Mouse (Mus musculus) liver, adult (tissue): ENCODE results near the gene Glrb.

Experiments used
- GATA4 ChIP-seq: IDR thresholded peaks from 2 replicates; pipeline ENCODE4 v1.6.1; 2014; ENCODE audit warnings: mild to moderate bottlenecking, low read length; ENCODE audit not compliant: insufficient replicate concordance

The Glrb gene

DNA sequence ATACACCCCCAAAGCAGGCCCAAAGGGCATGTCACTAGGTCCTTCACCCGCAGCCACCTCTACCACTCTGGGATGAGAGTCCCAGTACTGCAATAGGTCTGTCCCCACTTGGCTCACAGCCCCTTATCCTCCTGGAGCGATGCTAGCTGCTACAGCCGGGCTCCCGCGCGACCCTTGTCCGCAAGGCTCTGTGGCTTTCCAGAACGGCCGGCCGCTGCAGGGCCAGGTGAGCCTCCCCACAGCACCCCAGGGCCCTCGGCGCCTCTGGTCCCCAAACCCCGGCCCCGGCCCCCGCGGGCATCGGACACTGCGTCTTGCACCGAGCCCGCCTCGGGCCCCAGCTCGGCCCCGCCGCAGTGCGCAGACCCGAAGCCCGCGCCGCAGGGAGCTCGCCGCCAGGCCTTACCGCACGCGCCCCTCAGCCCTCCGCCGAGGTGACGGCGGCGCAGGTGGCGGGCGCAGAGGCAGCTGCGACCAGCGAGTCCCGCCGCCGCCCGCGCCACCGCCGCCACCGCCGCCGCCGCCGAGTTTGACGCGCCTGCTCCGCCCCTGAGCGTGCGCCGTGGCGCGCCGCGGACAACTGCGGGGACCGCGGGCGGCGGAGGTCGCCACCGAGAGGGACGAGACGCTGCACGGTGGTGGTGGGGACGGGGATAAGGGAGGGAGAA, at the start of gene Glrb:
Gene Glrb, minus strand, starts transcription at position 550 of the 668 bp plus-strand sequence.
- no peak for TF ChIP-seq GATA4

DNA sequence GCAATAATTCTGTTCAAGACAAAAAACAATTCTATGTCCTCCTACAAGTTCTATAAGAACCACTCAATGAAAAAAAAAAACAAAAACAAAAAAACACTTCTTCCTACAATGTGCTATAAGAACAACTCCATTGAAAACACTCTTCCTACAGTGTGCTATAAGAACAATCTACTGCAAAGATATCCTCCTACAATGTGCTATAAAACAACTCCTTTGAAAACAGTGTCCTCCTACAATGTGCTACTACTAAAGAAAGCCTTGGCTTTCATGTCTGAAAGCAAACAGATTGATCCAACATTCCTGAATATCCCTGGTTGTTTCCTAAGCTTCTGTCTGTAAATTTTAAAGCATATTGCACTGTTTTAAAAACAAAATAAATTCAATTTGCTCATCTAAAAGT, 46.5 kb upstream of the Glrb start:
- TF ChIP-seq GATA4 = no peak

- no peak for TF ChIP-seq GATA4
Observed at GRCm38 (mm10) chr3:80958591-80958990, 45.1 kb upstream of the Glrb start.

GRCm38 (mm10) chr3:80913779-80914284, 372 bp upstream of the Glrb start:
- no peak for TF ChIP-seq GATA4

DNA sequence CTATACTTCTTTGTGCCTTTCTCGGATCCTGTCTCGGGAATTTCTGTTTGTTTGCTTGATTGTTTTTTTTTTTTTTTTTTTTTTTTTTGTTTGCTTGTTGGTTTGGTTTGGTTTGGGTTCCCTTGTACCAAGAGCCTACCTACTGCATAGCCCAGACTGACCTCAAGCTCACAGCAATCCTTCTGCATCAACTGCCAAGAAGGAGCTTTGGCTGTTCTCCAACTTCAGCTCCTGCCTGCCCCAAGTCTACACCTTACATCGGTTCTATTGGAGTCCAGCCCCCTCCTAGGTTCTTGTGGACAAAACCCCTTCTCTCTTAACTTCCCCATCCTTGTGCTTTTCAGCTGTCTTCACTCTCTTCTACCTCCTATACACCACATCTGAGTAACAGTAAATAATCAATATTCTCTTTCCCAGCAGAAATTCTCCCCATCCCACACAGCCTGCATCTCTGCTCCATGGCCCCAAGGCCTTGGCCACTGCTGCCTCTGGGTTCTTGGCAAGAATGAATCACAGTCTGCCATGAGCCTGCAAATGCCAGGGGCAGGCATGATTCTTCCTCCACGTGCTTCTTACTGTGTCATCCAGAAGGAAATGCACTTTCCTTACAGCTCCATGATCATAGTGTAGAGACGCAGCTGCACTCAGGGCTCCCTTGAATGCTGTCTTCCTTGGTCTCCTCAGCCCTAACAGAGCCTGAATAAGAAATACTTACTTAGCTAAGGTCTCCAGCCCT, 18.5 kb downstream of the Glrb start:
- TF ChIP-seq GATA4 = no peak

DNA sequence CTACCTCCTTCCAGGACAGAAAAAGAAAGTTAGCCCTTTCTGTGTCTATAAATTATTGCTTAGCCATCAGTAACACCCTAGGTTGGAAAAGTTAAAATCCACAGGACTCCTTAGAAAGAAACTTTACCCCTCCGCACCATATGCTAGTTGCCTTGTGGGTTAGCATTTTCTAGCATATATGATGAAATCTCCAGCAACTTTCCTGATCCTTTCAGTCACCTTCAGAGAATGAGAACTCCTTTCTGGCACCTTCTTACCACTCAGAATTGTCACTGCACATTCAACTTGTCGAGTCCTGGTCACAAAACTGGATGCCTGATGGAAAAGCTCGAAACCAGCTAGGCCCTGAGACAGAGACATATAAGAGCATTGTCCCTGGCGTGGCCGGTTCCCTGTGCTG, 19.1 kb downstream of the Glrb start:
- no peak for TF ChIP-seq GATA4

DNA sequence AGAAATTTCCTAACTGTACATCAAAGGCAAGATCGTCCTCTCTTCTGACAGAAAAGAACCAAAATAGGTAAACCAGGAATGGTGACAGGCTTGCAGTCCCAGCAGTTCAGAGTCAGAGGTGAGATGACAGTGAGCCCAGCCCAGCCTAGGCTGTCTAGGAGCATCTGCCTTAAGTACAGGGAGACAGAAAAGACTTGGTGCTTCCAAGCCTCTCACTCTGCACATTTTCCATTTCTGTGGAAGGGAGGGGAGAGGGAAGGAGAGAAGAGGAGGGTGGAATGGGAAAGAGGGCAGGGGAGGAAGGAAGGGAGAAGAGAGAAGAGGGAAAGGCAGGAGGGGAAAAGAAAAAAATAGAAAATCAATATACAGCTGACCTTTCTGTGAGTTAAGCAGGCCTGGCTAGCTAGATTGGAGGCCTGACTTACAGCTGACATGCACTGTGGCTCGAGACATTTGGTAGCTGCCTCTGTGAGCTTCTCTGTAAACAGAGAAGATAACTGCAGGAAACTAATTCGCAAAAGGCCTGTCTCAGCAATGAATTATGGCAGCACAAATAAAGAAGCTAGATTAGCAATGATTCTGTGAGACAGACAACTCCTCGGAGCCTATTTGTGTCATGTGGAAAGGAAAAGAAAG, 20.3 kb downstream of the Glrb start:
- no peak for TF ChIP-seq GATA4

DNA sequence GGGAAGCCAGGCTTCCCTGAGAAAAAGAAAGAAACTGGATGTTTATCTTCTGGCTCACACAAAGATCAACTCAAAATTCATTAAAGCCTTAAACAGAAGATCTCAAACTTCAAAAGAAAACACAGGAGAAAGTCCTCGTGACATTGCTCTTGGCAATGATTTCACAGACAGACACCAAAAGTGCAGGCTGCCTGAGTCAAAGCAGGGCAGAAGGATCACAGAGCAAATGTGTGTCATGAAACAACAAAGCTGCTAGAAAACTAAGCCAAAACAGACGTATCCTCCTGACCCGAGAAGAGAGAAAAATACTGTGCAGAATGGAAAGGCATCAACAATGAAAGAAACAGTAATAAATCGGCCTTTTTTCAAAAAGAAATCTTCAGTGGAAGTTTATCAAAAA, 22.4 kb downstream of the Glrb start:
- no peak for TF ChIP-seq GATA4

GRCm38 (mm10) chr3:80885174-80885573, 28.3 kb downstream of the Glrb start:
- no peak for TF ChIP-seq GATA4

DNA sequence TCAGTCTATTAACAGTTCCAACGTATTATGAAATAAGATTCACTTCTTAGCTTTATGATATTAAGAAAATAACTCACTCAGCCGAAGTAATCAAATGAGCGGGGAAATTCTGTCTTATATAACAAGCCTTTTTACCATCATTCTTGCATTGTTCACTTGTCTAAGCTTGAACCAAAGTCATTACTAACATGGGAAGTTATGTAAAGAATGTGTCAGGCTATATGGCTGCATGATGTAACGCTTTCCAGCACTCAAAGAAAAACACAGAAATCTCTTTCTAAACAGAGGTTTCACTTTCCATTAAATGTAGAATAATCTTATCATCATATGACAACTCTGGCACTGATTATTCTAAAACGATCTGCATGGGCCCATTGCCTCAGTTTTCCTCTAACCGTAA, 29.9 kb downstream of the Glrb start:
- TF ChIP-seq GATA4 = no peak

DNA sequence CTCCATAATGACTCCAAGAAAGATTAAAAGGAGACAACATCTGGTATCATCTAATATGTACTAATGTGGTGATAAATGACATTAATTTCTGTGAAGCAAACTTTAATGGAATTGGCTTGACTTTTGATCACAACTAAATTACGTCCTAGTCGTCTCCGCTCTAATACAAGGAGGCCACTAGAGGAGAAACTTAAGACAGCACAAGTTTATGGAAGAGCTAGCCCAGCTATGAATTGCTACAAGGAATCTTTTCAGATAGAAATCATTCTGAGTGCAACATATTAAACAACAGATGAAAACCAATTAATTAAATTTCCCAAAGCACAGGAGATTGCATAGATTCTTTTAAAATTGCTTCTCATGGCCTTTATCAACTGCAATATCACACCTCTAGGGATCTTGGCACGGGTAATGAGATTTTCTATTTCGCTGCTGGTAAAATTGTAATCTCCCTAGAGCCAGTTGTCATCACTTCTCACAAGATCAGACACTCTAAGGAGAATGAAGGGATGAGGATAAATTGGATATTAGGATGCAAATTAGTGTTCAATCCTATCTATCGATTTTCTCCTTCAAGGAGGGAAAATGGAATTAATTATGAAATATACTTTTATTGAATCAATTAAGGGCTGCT, 32.7 kb downstream of the Glrb start:
- no peak for TF ChIP-seq GATA4

DNA sequence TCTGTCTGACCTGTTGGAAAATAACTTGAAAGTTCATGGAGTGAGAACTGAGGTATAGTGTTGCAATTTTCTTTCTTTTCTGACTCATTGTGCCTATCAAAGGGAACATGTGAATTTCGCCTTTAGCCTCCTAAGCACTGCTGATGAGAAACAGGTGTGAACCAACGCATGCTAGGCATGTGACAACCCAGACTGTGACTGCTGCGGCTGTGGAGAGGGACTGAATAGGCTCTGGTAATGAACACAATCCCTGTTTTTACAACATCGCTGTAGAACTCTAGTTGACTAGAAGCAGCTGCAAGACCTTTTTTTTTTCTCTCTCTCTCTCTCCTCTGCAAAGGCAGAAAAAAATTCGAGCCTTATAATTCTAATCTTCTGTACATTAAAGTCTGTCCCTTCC, 34.9 kb downstream of the Glrb start:
- no peak for TF ChIP-seq GATA4

- no peak for TF ChIP-seq GATA4
Observed at GRCm38 (mm10) chr3:80874690-80875353, 38.6 kb downstream of the Glrb start.

GRCm38 (mm10) chr3:80874081-80874480, 39.4 kb downstream of the Glrb start:
- no peak for TF ChIP-seq GATA4

DNA sequence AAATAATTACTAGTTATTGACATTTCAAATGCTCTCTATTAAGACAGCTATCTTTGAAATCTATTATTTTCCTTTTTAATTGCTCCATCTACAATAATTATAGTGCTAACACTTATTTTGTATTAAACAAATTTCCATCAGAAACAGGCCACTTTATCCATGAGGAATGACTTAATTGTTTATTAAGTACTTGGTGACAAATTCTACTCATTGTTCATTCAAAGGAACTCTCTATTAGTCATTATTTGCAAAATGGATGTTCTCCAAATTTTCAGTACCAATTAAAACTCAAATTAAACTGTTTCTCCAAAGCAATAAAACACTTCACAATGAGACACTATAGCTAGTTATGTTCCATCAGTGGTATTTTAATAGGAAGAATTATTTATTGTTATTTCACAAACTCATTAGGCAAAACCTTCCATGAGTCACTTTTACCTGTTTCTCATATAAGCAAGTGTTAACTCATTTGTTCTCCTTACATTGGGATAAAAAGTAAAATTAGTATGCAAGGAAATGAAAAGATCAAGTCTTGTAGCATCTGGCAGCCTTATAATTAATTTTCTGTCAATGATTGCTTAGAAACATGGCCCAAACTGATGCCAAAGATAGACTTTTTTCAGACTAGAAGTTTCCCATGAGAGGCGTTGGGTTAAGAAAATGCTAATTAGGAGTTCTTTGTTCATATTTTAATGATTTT, 41.8 kb downstream of the Glrb start:
- TF ChIP-seq GATA4 = no peak

DNA sequence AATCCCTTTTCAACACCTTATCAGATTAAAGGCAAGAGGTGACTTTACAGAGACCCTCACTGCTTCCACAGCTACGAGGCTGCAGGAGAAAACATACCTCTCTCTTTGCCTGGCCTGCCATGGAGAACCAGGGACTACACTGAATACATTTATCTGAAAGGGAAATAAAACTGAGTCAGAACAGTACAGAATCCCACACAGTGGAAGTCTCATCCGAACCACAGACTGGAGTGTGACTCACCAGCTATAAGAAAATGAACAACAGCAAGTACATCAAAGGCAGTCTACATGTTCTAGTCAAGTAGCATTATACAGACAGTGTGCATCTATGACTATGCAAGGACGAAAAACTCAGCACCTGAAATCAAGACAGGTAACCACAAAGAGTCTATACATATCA, 46.1 kb downstream of the Glrb start:
- TF ChIP-seq GATA4 = no peak
